Mouse (Mus musculus) v-Abl transformed pro-B cells (cell line): Measurements from ENCODE around the gene Rab4a.

Source experiments
- in situ Hi-C, 2 experiments: fragments of 400-800 bp; cut with MboI; formaldehyde crosslinking; loops; one replicate each; pipeline ENCODE4 v1.15.1; 2025; ENCODE audit not compliant: unreplicated experiment in 2 of 2

The Rab4a gene

GRCm38 (mm10) chr8:123838496-123838895 lies 32.7 kb downstream of the Rab4a start:
- in situ Hi-C loops: loop anchor here (5.0 to 10.0 kb wide), 3 partner anchors 64 to 86 kb away; no protein-coding TSS in a partner anchor

DNA sequence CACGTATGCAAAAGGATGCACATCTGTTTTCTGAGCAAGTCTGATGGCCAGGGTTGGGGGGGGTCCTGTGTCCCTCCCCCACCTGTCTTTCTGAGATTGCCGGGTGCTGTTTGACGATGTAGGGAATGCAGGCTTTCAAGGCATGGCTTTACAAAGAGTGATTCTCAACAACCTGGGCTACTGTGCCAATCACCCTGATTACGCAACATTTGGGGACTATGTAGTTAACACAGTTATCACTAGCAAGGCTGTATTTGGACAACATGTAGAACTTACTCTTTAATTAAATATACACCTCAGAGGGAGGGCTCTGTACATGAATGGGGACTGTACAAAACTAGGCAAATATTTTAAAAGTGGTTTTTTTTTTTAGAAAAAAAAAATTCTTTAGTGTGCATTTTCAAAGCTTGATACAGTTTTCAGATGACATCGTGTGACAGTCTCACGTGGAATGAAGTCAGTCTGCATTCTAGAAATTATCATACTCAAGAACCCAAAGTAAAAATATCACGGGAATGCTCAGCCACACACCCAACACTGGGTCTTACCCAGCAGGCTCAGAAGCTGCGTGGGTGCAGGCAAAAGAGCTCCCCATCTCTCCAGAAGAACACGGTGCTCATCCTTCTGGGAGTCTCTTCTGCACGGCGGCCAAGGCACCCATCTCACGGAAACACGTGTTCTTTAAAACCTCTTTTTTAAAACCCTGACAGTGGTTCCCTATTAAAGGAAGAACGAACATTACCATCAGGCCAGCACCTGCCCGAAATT lies 35.0 kb downstream of the Rab4a start:
- in situ Hi-C loops: no loop called here

- in situ Hi-C loops: no loop called here
These were observed 36.3 kb downstream of the Rab4a start for GRCm38 (mm10) chr8:123842086-123842485.

GRCm38 (mm10) chr8:123844341-123844740 lies 38.6 kb downstream of the Rab4a start:
- in situ Hi-C loops: no loop called here

DNA sequence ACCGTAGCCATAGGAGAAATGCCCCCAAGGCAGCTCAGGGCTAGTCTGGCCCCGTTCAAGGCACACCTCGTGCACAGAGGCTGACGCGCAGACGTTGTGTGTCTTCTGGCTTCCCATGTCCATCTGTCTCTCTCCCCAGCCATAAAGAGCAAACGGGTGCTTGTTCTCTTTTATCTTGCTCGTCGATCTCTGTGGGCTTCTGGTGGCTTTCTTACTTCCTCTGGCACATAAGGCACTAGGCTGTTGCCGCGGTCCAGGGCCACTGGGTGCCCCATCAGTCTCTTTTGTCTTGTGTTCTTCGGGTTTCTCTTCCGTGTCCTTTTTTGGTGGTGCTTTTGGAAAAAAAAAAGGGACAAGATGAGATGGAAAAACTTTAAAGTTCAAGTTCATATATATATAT lies 39.3 kb downstream of the Rab4a start:
- in situ Hi-C loops: no loop called here

DNA sequence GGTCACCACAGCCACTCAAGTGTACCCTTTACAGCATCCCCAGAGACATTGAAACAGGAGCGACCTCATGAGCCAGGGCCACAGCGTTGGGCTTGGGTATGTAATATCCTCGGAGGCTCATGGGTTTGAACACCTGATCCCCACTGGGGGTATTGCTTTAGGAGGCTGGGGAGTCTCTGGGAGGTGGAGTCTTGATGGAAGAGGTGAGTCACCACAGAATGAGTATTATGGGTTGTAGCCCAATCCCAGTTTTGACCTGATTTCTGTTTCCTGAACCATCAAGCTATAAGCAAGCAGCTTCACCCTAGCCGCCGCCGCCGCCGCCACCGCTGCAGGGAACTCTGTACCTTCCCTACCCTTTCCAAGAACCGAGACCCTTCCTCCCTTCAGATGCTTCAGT lies 40.2 kb downstream of the Rab4a start:
- in situ Hi-C loops: no loop called here

DNA sequence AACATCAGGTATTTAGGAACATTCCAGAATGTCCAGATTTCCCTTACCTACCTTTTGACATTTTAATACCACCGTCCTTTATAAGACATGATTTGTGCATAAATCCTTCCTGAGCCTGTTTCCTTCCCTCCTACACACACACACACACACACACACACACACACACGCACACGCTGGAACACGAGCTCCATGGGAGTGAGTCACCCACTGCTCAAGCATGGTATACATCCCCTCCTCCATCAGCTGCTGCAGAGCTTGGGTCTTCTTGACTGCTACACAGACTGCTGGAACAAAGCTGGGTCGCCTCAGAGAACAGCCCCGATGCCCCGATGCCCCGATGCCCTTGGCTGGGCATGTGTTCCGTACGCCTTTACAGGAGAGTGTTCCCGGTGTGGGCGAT lies 40.7 kb downstream of the Rab4a start:
- in situ Hi-C loops: no loop called here

GRCm38 (mm10) chr8:123847546-123847945 lies 41.8 kb downstream of the Rab4a start:
- in situ Hi-C loops: no loop called here

DNA sequence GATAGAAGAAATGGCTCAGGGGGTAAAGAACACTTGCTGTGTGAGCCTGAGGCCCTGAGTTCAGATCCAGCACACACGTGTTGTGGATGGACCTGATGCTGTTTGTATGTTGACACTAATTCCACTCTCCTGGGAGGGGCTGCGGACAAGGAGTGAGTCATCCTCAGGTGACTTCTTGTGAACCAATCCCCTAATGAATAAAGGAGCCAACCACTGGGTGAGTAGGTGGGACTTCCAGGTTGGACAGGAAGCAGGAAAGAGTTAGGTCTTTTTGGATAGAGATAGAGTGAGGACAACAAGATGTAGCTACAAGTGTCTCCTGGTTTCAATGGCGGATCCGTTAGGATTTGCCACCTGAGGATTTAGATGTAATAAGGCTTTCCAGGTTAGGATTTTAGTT lies 43.6 kb downstream of the Rab4a start:
- in situ Hi-C loops: no loop called here

DNA sequence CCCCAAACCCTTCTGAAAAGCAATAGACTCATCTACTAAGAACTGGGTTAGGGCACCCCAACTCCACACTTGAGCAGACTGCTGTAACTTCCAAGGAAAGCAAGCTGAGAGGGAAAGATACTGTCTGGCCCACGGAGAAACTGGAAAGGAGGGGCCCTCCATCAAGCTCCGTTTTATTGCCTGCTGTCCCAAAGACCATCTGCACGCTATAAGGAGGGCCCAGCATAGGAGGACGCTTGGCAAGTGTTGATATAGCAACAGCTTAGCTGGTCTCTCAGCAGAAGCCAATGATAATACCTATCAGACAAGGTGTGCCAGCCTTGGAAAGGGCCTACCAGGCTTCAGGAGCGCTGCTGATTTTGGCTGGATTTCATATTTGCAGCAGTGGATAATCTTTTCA lies 45.8 kb downstream of the Rab4a start:
- in situ Hi-C loops: no loop called here

DNA sequence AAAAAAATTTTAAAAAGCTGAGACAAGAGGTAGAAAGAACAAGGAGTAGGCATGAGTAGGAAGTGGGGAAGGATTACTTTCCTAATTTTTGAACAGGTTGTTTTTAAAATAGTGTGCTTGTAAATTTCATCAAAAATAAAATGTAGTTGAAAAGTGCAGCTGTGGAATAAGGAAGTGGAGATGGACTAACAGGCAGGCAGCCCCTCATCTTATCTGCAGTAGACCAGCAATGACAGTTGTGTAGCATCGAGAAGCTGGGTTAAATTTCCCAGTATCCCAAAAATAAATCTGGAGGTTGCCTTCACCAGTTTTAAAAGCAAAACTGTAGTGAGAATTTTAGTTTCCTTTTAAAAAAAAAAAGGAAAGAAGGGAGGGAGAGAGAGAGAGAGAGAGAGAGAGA lies 48.5 kb downstream of the Rab4a start:
- in situ Hi-C loops: no loop called here

DNA sequence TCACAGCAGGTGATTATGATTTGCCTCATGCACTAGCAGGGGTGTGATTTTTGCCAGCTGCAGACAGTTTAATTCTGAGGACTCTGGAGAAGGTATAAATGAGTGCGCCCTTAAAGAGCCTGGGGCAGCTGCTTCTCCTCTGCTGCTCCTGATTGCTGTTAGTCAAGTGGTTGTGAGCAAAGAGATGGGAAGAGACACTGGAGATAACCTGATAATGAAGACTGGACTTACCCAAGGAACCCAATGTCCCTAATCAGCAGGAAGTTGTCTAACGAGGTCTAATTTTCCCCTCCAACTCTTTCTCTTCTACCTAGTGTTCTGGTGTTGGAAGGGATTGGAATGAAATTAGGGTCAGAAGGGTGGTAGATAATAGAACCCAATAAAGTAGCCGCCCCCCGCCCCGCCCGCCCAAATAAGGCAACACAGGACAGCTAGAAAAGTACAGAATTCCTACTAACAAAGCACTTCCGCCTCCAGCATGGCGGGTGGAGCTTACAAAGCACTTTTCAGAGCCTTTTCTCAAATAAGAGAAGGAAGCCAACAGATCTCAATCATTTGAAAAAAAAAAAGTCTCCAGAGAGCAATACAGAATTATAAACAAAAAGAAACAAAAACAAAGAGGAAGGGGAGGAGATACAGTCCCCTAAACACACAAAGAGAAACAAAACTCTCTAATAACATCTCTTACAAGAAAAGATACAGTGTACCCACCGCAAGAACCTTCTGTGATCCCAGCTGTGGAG lies 49.1 kb downstream of the Rab4a start:
- in situ Hi-C loops: no loop called here

- in situ Hi-C loops: no loop called here
These were observed 51.6 kb downstream of the Rab4a start for GRCm38 (mm10) chr8:123857361-123857760.

- in situ Hi-C loops: no loop called here
These were observed 52.8 kb downstream of the Rab4a start for GRCm38 (mm10) chr8:123858574-123858940.

DNA sequence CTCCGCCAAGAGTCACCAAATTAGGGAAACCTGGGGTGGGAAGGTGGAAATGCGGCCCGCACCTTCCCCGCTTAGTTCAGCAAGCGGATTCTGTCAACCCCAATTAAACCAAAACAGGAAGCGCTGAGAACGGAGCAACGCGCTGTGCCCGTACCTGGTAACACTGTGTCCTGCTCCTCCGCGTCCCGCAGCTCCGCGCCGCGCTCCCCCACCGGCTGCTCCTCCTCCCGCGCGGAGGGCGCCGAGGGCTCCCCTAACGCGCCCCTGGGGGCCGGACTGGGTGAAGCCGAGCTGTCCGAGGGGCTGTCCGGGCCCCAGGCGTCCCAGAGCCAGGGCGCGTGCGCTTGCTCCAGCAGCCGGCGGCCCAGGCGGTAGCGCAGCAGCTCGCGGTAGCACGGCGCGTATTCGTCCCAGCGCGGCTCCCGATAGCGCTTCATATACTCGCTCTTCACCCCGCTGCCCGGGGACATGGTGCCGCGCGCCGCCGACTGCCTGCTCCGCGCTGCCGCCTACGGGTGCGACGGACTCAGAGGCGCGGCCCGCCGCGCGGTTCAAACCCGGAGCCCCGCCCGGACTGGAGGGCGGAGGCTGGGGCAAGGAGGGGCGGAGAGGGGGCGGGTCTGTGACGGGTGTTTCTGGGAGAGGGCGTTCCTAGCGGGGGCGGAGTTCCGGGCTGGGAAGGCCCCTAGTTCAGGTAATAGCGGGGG lies 53.3 kb downstream of the Rab4a start:
- in situ Hi-C loops: no loop called here

DNA sequence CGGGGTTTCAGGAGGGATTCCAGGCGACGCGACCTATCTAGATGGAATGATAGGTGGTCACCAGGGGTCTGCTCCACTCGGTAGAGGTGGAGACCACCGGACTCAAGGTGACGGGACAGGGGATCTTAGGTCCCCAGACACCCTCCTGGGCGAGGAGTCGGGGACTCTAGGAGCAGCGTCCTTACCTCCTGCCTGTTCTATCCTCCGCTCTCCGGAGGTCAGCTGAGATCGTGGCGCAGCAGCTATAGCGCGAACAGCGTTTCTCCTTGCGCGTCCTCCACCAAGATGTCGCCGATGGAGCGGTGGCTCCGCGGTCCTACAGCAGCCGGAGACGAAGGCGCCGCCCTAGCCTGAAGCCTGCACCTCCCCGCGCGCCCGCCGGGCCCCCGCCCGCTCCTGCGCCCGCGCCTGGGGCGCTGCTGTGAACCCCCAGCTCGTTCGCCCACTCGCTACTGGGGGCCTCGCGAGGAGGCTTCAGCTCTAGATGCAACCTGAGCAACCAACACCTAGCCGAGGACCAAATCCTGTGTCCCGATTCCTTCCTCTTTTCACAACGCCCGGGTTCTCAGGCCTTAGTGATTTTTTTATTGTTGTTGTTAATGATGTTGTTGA lies 54.0 kb downstream of the Rab4a start, which contains the start of gene Ccsap:
Ccsap (minus strand) TSS at position 562 of the 612 bp plus-strand sequence.
- in situ Hi-C loops: no loop called here

DNA sequence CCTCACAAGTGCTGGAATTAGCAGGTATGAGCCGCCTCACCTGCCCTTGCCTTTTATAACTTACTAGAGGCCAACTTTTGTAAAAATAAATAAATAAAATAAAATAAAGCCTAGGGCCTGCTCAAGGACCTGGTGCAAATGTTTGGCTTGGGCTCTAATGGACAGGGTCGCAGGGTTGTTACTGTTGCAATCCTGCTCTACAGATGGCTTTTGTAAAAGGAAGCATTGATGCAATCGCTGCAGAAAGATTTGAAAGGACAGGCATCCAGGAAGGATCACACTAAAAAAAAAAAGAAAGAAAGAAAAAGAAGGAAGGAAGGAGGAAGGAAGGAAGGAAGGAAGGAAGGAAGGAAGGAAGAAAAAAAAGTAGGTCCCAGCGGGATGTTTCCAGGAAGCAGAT lies 54.6 kb downstream of the Rab4a start:
- in situ Hi-C loops: no loop called here

GRCm38 (mm10) chr8:123865786-123866185 lies 60.0 kb downstream of the Rab4a start:
- in situ Hi-C loops: no loop called here

- in situ Hi-C loops: no loop called here
These were observed 61.2 kb downstream of the Rab4a start for GRCm38 (mm10) chr8:123866971-123867370.

DNA sequence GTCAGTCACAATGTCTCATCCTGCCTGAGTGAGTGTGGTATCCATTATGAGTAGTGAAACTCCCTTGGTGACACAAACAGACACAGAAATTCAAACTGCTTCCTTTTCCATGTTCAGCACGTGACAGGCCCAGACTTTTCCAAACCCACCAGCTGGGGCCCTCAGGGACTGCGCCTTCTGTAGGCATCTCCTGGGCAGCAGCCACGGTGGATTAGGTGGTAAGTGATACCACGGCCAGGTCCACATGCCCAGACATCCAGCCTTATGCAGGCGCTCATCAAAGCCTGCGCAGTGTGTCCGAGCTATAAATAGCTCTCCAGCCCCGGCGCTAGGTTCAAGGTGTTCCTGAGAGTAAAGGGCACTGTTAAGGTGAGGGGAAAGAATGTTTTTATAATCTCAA lies 66.3 kb downstream of the Rab4a start:
- in situ Hi-C loops: no loop called here

DNA sequence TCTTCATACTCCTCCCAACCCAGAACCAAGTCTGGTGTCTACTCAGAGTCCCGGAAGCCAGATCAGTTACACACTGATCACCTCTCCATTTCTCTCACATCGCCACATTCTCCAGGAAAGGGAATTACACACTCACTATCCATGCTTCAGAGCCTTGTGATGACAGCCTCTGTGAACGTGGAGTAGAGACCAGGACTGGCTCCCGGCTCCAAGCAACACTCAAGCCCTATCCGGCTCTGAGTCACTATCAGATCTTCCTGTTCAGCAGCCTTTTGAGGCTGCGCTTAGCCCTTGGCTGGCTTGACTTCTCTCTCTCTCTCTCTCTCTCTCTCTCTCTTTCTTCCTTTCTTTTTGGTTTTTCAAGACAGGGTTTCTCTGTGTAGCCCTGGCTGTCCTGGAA lies 67.6 kb downstream of the Rab4a start:
- in situ Hi-C loops: no loop called here
